Mouse (Mus musculus): ENCODE measurements around the gene Ubtd1.

DNA sequence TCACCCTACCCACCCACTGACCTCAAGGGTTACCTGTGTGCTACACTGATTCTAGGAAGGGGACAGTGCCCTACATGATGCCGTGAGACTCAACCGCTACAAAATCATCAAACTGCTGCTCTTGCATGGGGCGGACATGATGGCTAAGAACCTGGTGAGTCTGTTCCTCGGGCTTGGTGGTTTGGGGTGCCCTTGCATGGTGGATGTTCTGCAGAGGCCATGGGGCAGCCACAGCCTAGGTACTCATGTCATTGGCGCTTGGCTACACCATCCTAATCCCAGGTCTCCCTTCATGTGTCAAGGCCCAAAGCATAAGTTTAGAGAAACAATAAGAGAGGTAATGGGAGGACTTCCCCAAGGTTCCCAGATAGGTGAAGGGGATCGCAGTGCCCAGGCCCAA lies 62.4 kb downstream of the Ubtd1 start:
- TF ChIP-seq GATA1 (IDR thresholded peaks at IDR 0.05; ENCODE audit: borderline replicate concordance, low read length) (no peak), FLI1 (IDR thresholded peaks at IDR 0.05; ENCODE audit: low read length) (no peak)
